Mouse (Mus musculus) kidney, postnatal 25 days (tissue): ENCODE measurements around the gene Tcp11l2.

Source experiments
- DNase-seq, 2 experiments: peaks; one replicate each; pipeline ENCODE4 v3.0.0; 2021; ENCODE audit warnings: mixed read lengths in 2 of 2

Gene Tcp11l2

DNA sequence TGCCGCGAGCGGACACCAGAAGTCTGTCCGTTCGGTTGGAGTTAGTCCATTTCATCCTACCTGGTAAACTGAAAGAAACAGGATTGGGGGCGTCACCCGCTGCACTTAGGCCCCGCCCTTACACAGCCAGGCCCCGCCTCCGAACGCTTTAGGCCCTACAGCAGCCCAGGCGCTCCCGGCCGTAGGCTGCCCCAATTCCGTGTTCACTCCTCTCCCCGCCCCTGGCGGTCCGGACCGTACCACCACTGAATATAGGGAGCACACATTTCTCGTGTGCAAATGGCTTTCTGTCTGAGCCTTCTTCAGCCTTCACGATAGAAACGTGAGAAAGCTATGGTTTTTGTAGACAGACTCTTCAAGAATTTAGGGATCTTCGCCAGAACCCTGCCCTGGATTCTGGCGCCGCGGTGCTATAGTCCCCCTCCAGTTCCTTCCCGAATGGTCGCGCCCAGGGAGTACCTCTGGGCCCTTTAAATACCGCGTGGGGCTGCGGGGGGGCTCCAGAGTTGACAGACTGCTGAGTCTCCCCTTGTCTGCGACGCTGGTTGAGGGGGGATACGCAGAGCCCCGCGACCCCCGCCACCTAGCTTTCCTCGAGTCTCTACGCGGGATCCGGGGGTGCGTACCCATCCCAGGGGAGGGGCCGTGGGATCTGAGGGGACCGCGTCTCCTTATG is at the start of gene Tcp11l2:
Gene Tcp11l2, plus strand, starts transcription at position 232 of the 676 bp plus-strand sequence.
- DNase-seq, result peak; percentile 97

- no peak for DNase-seq
Measured at GRCm38 (mm10) chr10:84527070-84527469, 49.4 kb upstream of the Tcp11l2 start.

DNA sequence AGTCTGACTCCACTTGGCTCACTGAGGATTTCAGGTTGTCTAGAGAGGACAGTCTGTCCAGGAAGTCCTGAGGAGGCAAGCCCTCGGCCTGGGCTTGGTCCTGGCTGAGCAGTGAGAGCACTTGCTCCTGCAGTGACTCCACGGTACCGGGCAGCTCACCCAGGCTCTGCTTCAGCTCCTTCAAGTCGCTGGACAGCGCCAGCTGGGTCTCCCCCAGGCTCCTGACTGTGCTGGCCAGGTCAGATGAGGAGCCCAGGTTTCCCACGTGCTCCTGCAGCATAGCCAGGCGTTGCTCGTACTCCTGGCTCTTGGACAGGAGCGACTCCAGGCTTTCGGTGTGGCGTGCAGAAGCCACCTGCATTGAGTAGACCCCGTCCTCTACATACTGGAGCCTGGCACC is 48.8 kb upstream of the Tcp11l2 start:
- no peak for DNase-seq

DNA sequence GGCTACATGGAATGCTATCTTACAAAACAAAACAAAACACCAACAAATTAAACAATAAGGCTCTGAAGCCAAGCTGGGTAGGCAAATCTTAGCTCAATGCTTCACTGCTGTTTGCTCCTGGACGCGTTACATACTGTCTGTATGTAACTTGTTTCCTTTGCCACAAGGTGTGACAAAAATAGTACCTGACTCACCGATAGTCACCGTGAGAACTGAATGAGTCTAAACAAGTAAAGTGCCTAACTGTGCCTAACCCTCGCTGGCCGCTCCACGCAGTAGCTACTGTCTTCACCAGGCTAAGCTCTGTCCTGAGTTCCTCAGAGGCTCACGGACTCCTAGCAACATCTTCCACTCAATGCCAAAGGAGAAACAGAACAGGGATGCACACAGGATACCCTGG is 46.0 kb upstream of the Tcp11l2 start:
- DNase-seq, result no peak

DNA sequence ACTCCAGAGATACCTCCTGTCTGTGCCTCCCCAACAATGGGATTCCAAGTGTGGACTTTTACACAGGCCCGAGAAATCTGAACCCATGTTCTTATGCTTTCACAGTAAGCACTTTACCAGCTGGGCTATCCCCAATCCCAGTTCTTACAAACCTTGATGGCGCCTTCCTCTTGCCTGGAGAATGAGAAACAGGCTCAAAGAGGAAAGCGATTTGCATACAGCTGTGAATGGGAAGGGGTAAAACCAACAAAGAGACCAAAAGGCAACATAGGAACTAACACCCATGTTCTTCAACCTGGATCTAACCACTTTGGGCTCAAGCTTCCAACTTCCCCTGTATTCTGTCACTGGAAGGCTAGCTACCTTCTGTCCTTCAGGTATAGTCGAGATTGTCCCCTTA is 44.9 kb upstream of the Tcp11l2 start:
- DNase-seq, result no peak

- peak; percentile 38 to 50 for DNase-seq
Measured at GRCm38 (mm10) chr10:84532191-84532889, 44.1 kb upstream of the Tcp11l2 start.

DNA sequence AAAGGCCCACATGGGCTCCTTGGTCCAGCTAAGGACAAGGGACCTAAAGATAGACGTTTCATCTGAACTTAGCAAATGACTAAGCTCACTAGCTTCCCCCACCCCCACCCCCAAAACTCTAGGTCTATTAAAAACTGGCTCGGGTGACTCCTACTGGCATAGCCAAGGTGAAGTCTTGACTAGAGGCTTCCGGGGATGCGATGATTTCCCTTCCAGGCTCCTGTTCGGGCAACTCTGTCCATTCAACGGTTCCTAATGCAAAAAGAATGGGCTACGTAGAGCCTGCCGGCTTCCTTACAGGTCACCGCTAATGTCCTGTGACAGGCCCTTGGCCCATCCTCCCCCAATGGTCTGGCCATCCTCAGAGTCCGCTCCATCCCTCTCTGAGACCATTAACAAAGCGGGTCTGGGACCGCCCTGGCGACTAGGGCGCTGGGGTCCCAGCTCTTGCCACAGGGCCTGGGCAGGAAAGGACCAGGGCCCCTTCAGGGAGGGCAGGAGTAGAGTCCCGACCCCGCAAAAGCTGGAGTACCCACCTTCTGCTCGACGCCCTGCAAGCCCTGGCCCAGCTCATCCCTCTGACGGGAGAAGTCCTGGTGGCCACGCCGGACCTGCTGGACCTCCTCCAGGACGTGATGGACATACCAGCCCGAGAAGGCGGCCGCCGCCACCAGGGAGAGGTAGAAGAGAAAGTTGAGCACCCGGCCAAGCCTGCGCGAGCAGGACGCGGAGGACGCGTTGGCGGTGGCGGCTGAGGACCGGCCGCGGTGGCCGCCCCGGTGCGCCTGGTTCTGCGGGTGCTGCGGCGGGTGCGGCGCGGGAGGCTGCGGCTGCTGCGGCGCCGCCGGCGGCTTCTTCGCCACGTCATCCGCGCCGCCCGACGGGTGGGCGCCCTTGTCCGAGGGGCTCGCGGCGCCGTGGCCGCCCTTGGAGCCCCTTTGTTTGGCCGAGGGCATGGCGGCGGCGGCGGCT is 43.2 kb upstream of the Tcp11l2 start:
- peak; percentile 60 to 73 for DNase-seq

DNA sequence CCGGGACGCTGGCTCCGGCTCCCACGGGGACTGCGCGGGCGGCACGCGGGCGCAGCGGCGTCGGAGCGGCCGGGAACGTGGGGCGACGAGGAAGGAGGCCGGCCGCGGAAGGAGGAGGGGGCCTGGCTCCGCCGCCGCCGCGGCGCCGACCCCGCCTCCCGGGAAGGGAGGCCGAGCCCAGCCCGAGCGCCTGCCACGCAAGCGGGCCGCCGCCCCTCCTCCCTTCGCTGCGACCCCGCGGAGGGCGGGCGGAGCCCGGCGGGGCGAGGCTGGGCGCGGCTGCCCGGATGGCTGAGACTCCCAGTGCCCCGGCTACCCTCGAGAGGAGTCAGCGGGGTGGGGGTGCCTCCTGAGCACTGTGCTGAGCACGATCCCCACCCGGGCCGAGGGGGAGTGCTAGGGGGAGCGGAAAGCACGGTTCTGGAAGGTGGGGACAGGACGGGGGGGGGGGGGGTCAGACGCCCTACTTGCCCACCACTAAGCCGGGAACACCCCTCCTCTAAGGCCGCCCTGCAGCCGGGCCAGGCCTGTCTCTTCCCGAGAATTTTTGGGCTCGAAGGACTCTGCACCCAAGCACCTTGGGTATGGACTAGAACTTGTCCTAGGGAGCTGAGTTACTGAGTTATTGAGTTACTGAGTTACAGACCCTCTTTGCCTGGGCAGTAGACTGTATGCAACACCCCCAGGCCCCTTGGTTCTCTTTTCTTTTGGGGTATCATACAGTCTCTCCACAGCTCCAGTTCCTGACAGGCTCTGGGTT is 42.3 kb upstream of the Tcp11l2 start, which contains the start of gene Ckap4:
Gene Ckap4, minus strand, starts transcription at position 151 of the 760 bp plus-strand sequence.
- DNase-seq, result peak; percentile 64 to 81

DNA sequence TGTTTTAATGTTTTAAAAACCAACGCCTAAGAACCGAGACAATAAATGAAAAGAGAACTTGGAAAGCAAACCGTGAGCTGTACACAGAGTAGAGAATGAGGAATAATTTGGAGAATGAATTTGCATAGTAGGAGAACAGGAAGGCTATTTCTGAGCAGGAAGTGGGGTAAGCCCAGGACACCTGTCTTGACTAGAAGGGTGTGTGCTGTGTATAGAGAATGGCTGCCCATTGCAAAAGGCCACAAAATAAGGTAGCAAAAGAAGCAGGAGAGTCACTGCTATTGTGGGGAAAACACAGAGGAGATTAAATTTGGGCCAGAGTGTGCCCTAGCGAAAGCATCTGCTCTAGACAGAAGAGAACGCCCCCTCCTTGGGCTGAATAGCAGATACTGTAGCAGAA is 41.0 kb upstream of the Tcp11l2 start:
- DNase-seq, result no peak

DNA sequence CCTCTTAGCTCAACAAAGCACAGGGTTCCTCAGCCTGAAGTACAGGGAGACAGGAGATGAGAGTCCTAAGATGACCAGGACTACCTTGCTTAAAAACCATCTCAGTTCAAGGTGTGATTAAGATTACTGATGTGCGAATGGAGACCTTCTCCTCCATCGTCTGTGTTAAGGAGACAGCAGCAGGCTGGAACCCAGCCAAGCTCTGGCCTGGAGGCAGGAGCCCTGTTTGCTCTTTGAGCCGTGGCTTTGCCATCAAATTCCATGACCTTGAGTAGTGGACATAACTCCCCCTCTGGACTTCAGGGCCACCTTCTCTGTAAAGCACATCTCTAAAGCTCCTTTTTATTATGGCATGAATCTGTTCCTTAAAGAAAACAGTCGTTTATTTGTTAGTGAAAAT is 40.6 kb upstream of the Tcp11l2 start:
- peak; percentile 69 to 71 for DNase-seq

DNA sequence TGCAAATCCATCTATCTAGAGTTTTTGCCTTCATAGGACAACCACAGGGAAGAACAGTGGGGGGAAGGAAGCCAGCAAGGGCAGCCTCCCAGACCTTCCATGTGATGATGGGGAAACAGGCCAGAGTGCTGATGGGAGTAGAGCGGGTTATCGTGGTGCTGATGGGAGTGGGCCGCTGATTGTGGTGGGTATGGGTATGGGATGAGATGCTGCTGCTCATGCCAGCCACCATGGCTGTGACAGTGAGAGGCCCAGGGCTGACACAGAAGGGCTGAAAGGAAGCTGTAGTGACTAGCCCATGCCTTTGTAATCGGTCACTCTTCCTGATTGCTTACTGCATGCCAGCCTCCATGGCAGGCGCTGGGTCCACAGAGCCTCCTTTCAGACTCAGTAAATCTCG is 36.8 kb upstream of the Tcp11l2 start:
- no peak for DNase-seq

GRCm38 (mm10) chr10:84542802-84543658 is 33.4 kb upstream of the Tcp11l2 start:
- DNase-seq, result no peak

DNA sequence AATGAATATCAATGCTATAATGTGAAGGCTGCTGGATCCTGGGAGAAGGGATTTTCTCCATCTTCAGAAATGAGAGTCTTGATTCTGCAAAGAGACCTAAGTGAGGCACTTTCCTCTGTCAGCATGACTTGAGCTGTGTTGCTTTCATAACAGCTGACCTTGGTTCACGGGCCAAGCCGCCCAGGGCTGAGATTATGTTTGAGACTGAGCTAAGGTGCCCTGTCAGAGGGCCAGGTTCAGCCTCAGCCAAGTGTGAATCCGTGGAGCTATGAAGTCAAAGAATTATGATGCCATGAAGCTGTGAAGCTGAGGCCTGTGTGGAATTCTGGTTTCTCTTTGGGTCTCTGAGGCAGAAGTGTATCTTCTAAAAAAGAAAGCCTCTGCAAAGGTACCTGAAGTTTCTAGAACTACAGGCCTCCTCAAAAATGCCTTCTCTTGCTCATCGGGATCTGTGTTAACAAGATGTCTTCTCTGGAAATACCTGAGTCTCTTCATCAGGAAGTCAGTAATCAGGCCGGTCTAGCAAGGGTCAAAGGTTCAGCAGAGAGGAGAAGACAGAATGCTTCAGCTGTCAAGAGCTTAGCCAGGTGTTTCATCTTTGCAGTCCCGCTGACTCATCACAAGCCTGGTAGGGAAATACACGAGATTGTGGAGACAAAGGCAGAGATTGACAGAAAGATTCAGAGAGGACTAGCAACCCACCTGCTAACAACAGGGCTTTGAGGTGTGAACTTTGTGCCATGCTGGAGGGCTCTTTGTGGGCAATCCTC is 31.4 kb upstream of the Tcp11l2 start:
- peak; percentile 49 to 71 for DNase-seq

GRCm38 (mm10) chr10:84549146-84549919 is 27.1 kb upstream of the Tcp11l2 start:
- no peak for DNase-seq

- DNase-seq, result no peak
Measured at GRCm38 (mm10) chr10:84549920-84550293, 26.5 kb upstream of the Tcp11l2 start.

DNA sequence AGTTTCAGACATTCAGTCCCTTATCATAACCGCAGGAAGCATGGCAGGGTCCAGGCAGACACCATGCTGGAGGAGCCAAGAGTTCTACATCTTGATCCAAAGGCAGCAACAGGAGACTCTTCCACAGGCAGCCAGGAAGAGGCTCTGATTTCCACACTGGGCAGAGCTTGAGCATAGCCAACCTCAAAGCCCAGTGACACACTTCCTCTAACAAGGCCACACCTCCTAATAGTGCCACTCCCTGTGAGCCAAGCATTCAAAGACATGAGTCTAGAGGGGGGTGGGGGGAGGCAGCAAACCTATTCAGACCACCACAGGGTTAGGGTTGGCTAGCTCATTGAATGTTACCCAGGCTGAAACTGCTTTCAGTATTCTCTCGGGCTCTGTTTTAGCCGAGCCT is 24.6 kb upstream of the Tcp11l2 start:
- no peak for DNase-seq

- DNase-seq, result no peak
Measured at GRCm38 (mm10) chr10:84552477-84552876, 23.9 kb upstream of the Tcp11l2 start.

DNA sequence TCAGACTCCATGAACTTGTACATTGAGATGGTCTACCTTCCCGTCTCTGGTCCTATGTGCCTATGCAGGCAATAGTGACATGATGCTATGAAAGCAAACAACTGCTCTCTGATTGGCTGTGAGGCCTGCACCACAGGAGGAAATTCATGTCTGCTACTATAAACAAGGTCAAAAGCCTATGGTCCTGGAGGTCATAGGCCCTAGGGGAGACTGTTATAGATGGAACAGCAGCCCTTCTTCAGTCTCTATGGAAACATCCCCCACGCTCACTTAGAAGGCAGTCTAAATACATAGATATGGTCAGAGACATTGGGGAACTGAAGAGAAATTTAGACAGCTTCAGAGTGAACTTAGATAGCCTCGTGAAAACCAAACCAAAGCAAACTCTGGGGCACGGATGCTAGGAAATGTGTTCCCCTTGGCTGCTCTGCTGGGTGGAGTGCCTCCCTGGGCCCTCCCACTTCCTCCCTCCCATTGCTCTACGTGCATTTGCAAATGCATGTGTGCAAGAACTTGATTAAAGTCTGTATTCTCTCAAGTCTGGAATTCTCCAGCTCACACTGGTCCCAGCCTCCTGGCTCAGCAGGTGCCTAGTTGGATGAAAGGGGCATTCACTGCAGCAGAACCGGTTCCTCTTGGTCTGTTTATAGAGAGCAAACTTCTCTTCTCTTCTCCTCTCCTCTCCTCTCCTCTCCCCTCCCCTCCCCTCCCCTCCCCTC is 22.0 kb upstream of the Tcp11l2 start:
- peak; percentile 53 to 77 for DNase-seq

GRCm38 (mm10) chr10:84556120-84556519 is 20.3 kb upstream of the Tcp11l2 start:
- DNase-seq, result no peak
